Mouse (Mus musculus) lung, postnatal 0 days (tissue): ENCODE measurements around the gene Rai1. TPM values are rescaled to one million over a fixed set of nuclear protein-coding genes. Genes with fewer than 3 reads are reported as not detected.

Source experiments
- ATAC-seq: fragments of 200-750 bp; cut with Nextera tagmentation; 2 replicates; pipeline ENCODE4 v1.8.0; 2017; ENCODE audit warnings: moderate library complexity
- DNase-seq: peaks from one replicate; pipeline ENCODE4 v3.0.0-alpha.2; 2016; ENCODE audit warnings: low spot score
- H3K27ac ChIP-seq: fragments of 300-500 bp; sonication (generic); 2 replicates; pipeline ENCODE4 v1.5.1; 2014; ENCODE audit warnings: antibody characterized with exemption, mild to moderate bottlenecking, low read length, mixed read lengths
- H3K27me3 ChIP-seq: fragments of 300-500 bp; sonication (generic); replicated peaks from 2 replicates; pipeline ENCODE4 v1.6.1; 2014; ENCODE audit warnings: low read length, mixed read lengths; ENCODE audit not compliant: insufficient read depth
- H3K36me3 ChIP-seq: fragments of 300-500 bp; sonication (generic); 2 replicates; pipeline ENCODE4 v1.6.1; 2014; ENCODE audit warnings: low read length, mixed read lengths; ENCODE audit not compliant: insufficient read depth
- H3K4me1 ChIP-seq: fragments of 300-500 bp; sonication (generic); 2 replicates; pipeline ENCODE4 v1.6.1; 2014; ENCODE audit warnings: antibody characterized with exemption, low read depth, low read length, mixed read lengths; ENCODE audit not compliant: insufficient read depth
- H3K4me2 ChIP-seq: fragments of 300-500 bp; sonication (generic); replicated peaks from 2 replicates; pipeline ENCODE4 v1.6.1; 2014; ENCODE audit warnings: low read depth, mild to moderate bottlenecking, low read length, moderate library complexity, mixed read lengths
- H3K4me3 ChIP-seq: fragments of 300-500 bp; sonication (generic); 2 replicates; pipeline ENCODE4 v1.5.1; 2014; ENCODE audit warnings: low read depth, low read length
- H3K9ac ChIP-seq: fragments of 300-500 bp; sonication (generic); replicated peaks from 2 replicates; pipeline ENCODE4 v1.6.1; 2014; ENCODE audit warnings: low read depth, mild to moderate bottlenecking
- H3K9me3 ChIP-seq: fragments of 300-500 bp; sonication (generic); 2 replicates; pipeline ENCODE4 v1.6.1; 2016; ENCODE audit warnings: low read length, mixed read lengths
- CTCF ChIP-seq: IDR thresholded peaks from 2 replicates; pipeline ENCODE4 v1.5.1; 2016; ENCODE audit warnings: antibody characterized with exemption, mild to moderate bottlenecking
- EP300 ChIP-seq: IDR thresholded peaks from 2 replicates; pipeline ENCODE4 v1.6.1; 2016; ENCODE audit warnings: antibody characterized with exemption, mild to moderate bottlenecking, control low read depth
- whole genome bisulfite sequencing: fragments of 180-500 bp; shearing (Covaris S2); extraction: QIAGEN DNeasy Blood & Tissue Kit; methylation state at CpG from one replicate; pipeline ENCODE4 v1.1.7; 2014; 5-methylcytosine and 5-hydroxymethylcytosine counted together
- polyA plus RNA-seq: library from polyadenylated mRNA; unstranded; fragments of >200 nt; fragmentation: Nextera tagmentation; extraction: Ambion mirVana; gene quantifications from 2 replicates; pipeline ENCODE4 v1.2.1, GENCODE M21; 2015

The Rai1 gene
- polyA plus RNA-seq, 1 experiment from 2014 or later, result 16.2 TPM

- Histone ChIP-seq H3K9me3 (no peaks in the 10 kb centered on the region), H3K4me3 (no peak overlapping the region), H3K4me2 (no peak overlapping the region), H3K4me1 (peaks cover 14% of the 10 kb centered on the region; the same call in 1 of the 2 replicates), H3K9ac (no peak overlapping the region), H3K27me3 (no peaks in the 10 kb centered on the region), H3K27ac (no peak overlapping the region), H3K36me3 (no peaks in the 10 kb centered on the region)
- TF ChIP-seq EP300 (no peak), CTCF (no peak)
- 58% methylated on average over 1 of the region's 1 CpGs for WGBS
- no peak for ATAC-seq
- DNase-seq, result no peak
These were observed 57.7 kb downstream of the Rai1 start for GRCm38 (mm10) chr11:60162547-60162946.

GRCm38 (mm10) chr11:60163362-60163761, 58.5 kb downstream of the Rai1 start:
- no peak overlapping the region for H3K4me2 ChIP-seq
- H3K4me3 ChIP-seq, result no peak overlapping the region
- DNase-seq, result no peak
- no peak for ATAC-seq
- WGBS, result 89% methylated on average over 4 of the region's 4 CpGs
- H3K27me3 ChIP-seq, result no peaks in the 10 kb centered on the region
- H3K9ac ChIP-seq, result no peak overlapping the region
- TF ChIP-seq CTCF (no peak), EP300 (no peak)
- no peaks in the 10 kb centered on the region for H3K9me3 ChIP-seq
- no peak overlapping the region for H3K27ac ChIP-seq
- no peaks in the 10 kb centered on the region for H3K36me3 ChIP-seq
- H3K4me1 ChIP-seq, result peaks cover 14% of the 10 kb centered on the region

GRCm38 (mm10) chr11:60164450-60164849, 59.6 kb downstream of the Rai1 start:
- no peak for ATAC-seq
- H3K4me1 ChIP-seq, result peaks cover 14% of the 10 kb centered on the region
- H3K4me3 ChIP-seq, result no peak overlapping the region
- H3K4me2 ChIP-seq, result no peak overlapping the region
- TF ChIP-seq EP300 (no peak), CTCF (no peak)
- no peak for DNase-seq
- H3K9me3 ChIP-seq, result no peaks in the 10 kb centered on the region
- no peaks in the 10 kb centered on the region for H3K36me3 ChIP-seq
- H3K27ac ChIP-seq, result no peak overlapping the region
- H3K9ac ChIP-seq, result no peak overlapping the region
- H3K27me3 ChIP-seq, result no peaks in the 10 kb centered on the region
- WGBS, result 50% methylated on average over 6 of the region's 6 CpGs

- ATAC-seq, result peak; percentile 80
- 34% methylated on average over 5 of the region's 5 CpGs for WGBS
These were observed 60.3 kb downstream of the Rai1 start for GRCm38 (mm10) chr11:60165076-60165475.

GRCm38 (mm10) chr11:60168780-60169179, 64.0 kb downstream of the Rai1 start:
- TF ChIP-seq EP300 (no peak), CTCF (no peak)
- H3K9me3 ChIP-seq, result no peaks in the 10 kb centered on the region
- H3K4me2 ChIP-seq, result no peak overlapping the region
- H3K4me1 ChIP-seq, result peaks cover 5% of the 10 kb centered on the region
- no peak for DNase-seq
- H3K36me3 ChIP-seq, result no peaks in the 10 kb centered on the region
- no peak overlapping the region for H3K4me3 ChIP-seq
- no peak overlapping the region for H3K27ac ChIP-seq
- ATAC-seq, result no peak
- no peak overlapping the region for H3K9ac ChIP-seq
- 31% methylated on average over 9 of the region's 9 CpGs for WGBS
- H3K27me3 ChIP-seq, result no peaks in the 10 kb centered on the region

More at GRCm38 (mm10) chr11:60165076-60165475, 60.3 kb downstream of the Rai1 start:
- TF ChIP-seq CTCF (no peak), EP300 (0 out of 2 replicates have a peak, but pooled peaks have one; percentile 16)
- no peaks in the 10 kb centered on the region for H3K9me3 ChIP-seq
- H3K27ac ChIP-seq, result no peak overlapping the region
- H3K9ac ChIP-seq, result no peak overlapping the region
- no peaks in the 10 kb centered on the region for H3K27me3 ChIP-seq
- no peaks in the 10 kb centered on the region for H3K36me3 ChIP-seq
- H3K4me2 ChIP-seq, result no peak overlapping the region
- H3K4me3 ChIP-seq, result no peak overlapping the region
- peaks cover 14% of the 10 kb centered on the region for H3K4me1 ChIP-seq
- DNase-seq, result peak; percentile 82

- TF ChIP-seq EP300 (no peak), CTCF (no peak)
These were observed 67.3 kb downstream of the Rai1 start for GRCm38 (mm10) chr11:60172074-60172473.

GRCm38 (mm10) chr11:60173606-60174184, 68.9 kb downstream of the Rai1 start:
- ATAC-seq, result no peak
- H3K9ac ChIP-seq, result no peak overlapping the region
- H3K27me3 ChIP-seq, result no peaks in the 10 kb centered on the region
- H3K4me3 ChIP-seq, result no peak overlapping the region
- no peaks in the 10 kb centered on the region for H3K9me3 ChIP-seq
- no peak overlapping the region for H3K27ac ChIP-seq
- no peaks in the 10 kb centered on the region for H3K36me3 ChIP-seq
- 48% methylated on average over 10 of the region's 10 CpGs for WGBS
- no peak for DNase-seq
- TF ChIP-seq CTCF (no peak), EP300 (no peak; the same call in 1 of the 2 replicates)
- H3K4me1 ChIP-seq, result peaks cover 22% of the 10 kb centered on the region
- no peak overlapping the region for H3K4me2 ChIP-seq

More at GRCm38 (mm10) chr11:60172074-60172473, 67.3 kb downstream of the Rai1 start:
- H3K9me3 ChIP-seq, result no peaks in the 10 kb centered on the region
- H3K4me1 ChIP-seq, result peaks cover 9% of the 10 kb centered on the region
- H3K36me3 ChIP-seq, result no peaks in the 10 kb centered on the region
- ATAC-seq (no peak), DNase-seq (no peak)
- no peak overlapping the region for H3K9ac ChIP-seq
- H3K4me3 ChIP-seq, result no peak overlapping the region
- H3K27me3 ChIP-seq, result no peaks in the 10 kb centered on the region
- H3K27ac ChIP-seq, result no peak overlapping the region; the same call in 1 of the 2 replicates
- H3K4me2 ChIP-seq, result no peak overlapping the region
- 66% methylated on average over 3 of the region's 3 CpGs for WGBS
